Mouse (Mus musculus) thymus, postnatal 36 days (tissue): ENCODE measurements around the gene Itga1.

Experiments used
- DNase-seq, 2 experiments: peaks; one replicate each; pipeline ENCODE4 v3.0.0; 2022; ENCODE audit warnings: mixed read lengths in 2 of 2

The Itga1 gene

DNA sequence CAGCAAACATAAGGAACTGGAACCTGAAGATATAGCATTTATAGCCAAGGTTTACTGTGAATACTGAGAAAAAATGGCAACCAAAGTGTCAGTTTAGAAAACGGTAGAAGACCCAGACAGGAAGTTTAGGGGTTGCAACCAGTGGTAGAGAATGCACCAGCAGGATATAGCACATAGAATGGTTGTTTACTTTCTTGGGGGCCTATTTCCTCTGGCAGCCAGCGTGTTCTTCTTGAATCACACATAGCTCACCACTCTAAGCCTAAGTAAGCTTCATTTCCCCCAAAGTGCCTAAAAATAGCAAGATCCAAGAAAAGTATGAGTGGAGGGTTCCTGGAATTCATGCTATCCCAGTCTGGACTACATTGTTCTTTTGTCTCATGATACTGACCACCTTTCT lies 59.1 kb downstream of the Itga1 start:
- DNase-seq, result no peak

DNA sequence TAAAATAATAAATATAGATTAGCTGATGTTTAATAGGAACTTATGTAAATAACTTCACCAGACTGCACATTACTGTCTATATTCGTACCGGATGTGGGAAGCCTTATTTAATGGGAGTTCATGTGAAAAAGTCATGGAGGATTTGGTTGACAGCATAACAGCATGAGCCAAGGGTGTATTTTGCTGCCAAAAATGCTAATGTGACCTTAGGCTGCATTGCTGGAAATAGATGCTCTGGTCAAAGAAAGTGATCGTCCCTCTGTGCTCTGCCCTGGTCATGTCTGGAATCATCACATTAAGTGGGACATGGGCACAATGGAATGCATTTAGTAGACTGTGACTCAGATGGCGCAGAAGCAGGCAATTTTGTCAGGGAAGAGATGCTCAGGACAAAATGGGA lies 64.5 kb downstream of the Itga1 start:
- DNase-seq, result no peak

DNA sequence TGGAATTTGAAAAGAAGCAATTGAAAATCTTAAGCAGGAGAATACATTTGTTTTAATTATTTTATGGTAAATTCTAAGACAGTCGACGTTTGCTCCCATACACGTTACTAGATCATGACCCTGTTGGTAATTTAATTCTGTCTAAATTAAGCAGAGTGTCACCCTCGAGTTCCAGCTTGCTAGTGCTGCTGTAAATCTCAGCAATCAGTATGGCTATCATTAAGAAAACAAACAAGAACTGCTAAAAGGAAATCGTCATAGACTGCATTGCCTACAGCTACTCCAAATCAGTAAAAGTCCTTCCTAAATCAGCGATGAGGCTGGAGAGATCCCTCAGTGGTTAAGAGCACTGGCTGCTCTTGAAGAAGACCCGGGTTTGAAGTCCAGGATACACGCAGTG lies 66.4 kb downstream of the Itga1 start:
- no peak for DNase-seq

DNA sequence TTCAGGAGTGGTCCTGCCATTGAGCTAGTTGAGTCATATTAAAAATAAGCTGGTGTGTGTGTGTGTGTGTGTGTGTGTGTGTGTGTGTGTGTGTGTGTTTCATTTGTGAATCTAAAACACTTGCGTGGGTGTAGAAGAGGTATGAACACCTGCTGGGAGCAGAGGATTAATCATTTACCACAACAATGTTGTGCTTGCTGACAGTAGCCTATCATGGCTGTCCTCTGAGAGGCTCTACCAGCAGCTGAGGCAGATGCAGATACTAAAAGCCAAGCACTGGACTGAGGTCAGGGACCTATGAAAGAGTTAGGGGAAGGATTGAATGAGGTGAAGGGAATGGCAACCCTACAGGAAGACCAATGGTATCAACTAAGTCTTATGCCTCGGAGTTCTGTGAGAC lies 68.6 kb downstream of the Itga1 start:
- no peak for DNase-seq

- DNase-seq, result no peak
Measured at GRCm38 (mm10) chr13:115031177-115032000, 70.4 kb downstream of the Itga1 start.

DNA sequence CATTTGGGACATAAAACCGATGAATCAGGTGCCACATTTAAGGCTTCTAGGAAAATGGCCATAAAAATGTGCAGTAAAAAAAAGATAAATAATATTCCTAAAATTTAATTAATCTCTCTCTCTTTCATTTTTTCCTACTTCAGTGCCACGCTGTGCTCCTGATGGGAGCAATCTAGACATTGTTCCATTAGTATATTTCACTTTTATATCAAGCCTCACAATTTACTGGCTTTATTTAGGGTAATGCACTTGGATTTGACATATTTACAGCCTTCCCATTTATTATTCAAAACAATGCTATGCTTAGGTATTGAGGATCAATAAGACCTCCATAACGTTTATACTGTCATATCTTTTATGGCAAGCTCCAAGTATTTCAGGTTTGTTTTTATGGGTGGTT lies 76.4 kb downstream of the Itga1 start:
- DNase-seq, result no peak

DNA sequence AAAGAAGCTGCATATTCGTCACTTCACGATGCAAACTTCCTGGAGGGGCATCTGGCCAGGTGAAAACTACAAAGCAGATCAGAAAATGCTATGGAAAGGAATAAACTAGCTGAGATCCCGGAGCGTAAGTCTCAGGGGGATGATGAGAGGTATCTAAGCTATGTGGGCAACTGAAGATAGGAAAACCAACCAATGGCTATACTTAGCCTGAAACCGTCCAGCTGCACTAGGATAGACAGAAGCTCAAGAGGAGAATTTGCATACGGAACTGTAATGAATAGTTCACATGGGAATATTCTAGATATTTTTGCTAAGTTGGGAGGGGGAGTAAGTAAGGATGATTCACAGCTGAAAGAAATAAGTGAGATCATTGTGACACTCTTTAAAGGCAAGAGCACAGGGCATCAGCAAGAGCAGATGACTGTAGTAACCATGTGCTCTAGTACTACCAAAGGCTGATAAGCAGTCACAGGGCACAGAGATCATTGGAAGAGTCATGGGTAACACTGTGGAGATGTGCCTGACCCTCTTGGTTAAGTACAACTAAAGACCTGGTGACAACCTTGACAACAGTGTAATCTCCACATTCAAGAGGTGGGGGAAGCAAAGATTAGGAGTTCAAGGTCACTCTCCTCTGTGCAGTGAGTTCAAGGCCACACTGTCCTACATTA lies 79.5 kb downstream of the Itga1 start:
- DNase-seq, result no peak

GRCm38 (mm10) chr13:115021411-115021810 lies 80.4 kb downstream of the Itga1 start:
- DNase-seq, result no peak

DNA sequence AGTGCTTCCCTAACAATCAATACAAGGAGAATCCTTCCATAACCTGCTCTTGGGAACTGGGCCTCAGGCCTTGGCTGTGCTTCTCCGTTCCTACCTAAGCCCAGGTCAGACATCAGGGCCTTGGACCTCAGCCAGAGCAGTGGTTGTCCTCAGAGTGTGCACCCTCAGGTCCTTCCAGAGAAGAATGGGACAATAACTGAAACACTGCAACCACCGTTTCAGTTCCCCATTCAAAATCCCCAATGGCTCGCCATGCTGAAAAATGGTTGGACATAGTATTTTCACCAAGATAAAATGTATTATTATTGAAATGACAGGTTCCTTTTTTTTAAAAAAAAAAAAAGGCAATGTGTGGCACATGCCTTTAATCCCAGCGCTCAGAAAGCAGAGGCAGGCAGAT lies 81.0 kb downstream of the Itga1 start:
- DNase-seq, result no peak

- no peak for DNase-seq
Measured at GRCm38 (mm10) chr13:115017545-115017944, 84.2 kb downstream of the Itga1 start.

- no peak for DNase-seq
Measured at GRCm38 (mm10) chr13:115011547-115011946, 90.2 kb downstream of the Itga1 start.

- no peak for DNase-seq
Measured at GRCm38 (mm10) chr13:115006213-115006835, 95.4 kb downstream of the Itga1 start.

DNA sequence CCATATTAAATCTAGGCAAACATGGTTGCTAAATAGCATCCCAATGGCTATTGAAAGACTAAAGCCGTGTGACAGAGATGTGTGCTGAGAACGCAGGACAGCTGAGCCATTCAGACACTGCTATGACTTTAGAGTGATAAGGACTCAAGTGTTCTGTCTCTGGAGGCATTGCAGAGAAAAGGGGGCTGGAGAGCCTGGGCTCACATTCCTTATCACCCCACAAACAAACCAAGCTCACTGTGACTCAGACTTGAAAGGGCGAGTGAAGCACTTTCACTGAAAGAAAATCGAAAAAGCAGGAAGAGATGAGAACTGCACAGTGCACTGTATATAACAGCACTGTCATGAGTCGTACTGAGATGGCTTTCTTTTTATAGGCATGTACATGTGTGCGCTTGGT lies 96.4 kb downstream of the Itga1 start:
- no peak for DNase-seq

- DNase-seq, result no peak
Measured at GRCm38 (mm10) chr13:115003444-115004053, 98.2 kb downstream of the Itga1 start.

- no peak for DNase-seq
Measured at GRCm38 (mm10) chr13:115002837-115003236, 98.9 kb downstream of the Itga1 start.

GRCm38 (mm10) chr13:115002155-115002554 lies 99.6 kb downstream of the Itga1 start:
- DNase-seq, result no peak

DNA sequence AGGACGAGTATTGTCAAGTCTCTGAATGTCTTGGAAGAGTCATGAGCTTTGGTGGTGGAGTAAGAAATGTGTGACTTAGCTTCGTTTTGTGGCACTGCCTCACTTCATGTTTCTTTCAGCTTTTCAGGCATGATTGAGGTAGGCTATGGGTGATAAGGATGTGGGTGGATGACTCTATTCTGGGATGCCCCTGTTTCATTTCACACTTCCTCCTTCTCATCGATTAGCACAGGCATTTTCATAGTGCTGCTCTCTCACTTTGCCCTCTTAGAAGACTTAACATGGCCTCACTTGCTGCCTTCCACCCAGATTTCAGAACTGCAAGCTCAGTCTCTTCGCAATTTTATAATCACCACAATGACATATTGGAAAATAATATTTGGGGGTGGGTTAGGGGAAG lies 102.2 kb downstream of the Itga1 start:
- DNase-seq, result no peak

DNA sequence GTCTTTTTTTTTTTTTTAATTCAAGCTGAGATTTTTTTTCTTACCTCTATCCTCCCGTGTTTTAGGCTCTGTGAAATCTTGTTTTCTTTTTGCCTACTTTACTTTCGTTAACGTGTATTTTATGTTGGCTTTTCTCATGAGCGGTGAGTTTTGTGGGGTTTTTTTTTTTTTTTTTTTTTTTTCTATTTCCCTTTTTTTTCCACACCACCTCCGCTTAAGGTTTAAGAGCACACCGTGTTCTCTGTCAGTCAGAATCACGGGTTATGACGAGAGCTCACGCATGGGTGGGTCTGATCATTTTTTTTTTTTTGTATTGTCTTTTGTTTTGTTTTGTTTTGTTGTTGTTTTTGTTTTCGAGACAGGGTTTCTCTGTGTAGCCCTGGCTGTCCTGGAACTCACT lies 103.7 kb downstream of the Itga1 start:
- no peak for DNase-seq

- no peak for DNase-seq
Measured at GRCm38 (mm10) chr13:114992260-114993014, 109.3 kb downstream of the Itga1 start.

GRCm38 (mm10) chr13:114987668-114988067 lies 114.1 kb downstream of the Itga1 start:
- DNase-seq, result no peak

DNA sequence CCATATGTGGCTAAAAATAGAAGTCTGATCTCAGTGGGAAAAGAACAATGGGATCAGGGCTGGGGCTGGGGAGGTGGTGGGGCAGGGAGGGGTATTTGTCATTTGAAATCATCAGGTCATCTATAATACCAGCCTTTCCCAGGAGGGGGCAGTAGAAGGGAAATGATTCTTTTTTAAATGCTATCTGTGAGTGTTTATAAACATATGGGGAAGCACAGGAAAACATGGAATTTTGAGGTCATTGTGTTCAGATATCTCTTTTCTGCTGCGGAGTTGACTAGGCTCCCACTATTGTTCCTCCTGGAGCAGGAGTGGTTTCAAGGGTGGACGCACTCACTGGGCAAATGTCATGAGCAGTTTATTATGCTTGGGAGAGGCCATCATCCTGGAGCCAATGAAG lies 114.6 kb downstream of the Itga1 start:
- no peak for DNase-seq

DNA sequence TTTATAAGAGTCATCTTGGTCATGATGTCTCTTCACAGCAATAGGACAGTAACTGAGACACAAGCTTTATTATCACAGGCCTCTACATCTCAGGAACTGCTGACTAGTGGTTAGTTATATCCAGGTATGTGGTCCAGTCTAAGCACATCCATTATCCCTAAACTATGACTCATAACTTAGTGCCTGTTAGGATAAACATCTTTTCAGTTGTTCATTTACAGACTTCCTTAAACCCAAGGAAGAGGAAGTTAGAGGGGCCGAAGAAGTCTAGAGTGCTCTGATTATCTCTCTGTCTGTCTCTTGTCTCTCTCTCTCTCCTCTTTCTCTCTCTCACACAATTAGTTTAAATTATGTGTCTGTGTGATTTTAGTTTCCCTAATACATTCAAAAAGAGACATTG lies 117.1 kb downstream of the Itga1 start:
- no peak for DNase-seq

GRCm38 (mm10) chr13:114983116-114983515 lies 118.6 kb downstream of the Itga1 start:
- no peak for DNase-seq
